Mouse (Mus musculus): Measurements from ENCODE around the gene Olfm4.

The Olfm4 gene

DNA sequence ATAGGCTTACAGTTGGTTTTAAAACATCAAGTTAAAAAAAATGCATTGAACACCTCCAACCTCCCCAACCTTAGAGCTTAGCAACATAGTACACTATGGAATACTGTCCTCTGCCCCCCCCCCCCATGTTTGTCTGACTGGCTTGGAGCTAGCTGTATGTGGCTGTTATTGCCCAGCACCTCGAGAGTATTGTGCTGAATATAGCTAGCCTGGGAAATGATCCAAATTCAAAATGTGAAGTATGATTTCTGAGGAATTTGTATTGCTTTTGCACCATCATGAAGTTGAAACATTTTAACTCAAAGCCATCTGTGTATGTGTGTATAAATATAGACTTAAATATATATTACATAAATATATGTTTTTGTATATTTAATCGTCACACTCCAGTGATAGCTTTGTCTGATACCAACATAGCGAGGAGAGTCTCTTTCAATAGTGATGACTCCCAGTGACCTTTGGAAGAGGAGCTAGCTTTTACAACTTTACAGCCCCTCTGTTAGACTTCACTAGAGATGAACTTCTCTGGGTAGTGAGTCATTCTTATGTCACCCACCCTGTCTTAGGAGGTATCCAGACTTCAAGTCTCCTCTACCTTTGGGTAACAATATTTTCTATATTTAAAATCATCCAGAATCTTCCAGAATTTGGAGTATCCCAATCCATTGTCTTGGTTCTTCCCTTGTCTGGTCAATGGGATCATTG is 45.6 kb downstream of the Olfm4 start:
- in situ Hi-C loops (cut with MboI, MseI), result no loop called here

DNA sequence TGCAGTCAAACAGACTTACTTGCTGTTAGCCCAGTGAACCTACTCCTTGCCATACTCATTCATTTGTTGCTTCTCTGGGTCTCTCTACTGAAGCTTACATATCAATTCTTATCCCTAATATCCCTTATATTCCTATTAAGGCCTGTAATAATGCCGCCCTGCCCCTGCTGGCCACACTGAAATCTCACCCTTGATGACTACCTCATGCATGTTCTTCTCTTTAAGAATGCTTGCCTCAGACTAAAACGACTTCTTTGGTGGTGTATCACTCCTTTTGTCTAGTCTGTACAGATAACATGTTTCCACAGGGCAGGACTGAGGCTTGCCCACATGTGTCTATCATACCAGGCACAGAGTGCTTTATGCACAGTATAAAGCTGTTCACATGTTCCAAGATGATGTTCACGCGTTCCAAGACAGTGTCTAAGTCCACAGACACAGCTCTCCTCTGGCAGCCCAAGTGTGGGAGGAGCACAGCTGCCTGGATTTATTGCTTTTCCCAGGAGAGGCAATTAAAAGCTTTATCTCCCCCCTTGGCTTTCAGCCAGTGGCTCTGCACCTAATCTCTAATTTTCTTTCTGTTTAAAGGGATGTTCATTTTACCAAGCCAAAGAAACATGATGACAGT is 55.9 kb downstream of the Olfm4 start:
- in situ Hi-C loops (cut with MboI, MseI), result no loop called here

DNA sequence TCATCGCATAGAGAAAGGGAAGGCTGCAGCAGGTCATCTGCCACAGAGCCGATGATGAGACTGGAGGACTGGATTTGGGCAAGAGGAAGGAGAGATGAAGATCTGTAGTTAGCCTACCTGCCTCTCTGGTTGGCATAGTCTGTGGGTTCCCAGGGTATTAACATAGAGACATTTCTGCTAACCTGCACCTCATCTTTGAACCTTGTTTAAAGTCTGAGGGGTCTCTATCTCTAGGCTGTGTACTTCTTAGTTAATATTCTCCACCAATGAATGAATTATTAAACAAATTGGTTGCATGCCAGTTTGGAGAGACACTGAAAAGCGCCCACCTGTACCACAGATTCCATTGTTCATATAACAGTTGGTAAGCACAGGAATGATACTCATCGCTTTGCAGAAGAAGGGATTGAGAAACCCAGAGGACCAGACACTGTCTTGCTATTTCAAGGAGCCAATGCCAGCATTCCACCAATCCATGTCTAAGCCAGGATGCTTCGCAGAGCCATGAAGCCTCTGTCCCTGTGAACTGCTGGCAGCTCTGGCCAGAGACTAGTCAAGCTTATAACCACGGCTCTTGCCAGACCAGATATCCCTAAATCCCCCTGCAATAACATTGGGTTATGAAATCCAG is 62.3 kb downstream of the Olfm4 start:
- in situ Hi-C loops (cut with MboI, MseI), result no loop called here

DNA sequence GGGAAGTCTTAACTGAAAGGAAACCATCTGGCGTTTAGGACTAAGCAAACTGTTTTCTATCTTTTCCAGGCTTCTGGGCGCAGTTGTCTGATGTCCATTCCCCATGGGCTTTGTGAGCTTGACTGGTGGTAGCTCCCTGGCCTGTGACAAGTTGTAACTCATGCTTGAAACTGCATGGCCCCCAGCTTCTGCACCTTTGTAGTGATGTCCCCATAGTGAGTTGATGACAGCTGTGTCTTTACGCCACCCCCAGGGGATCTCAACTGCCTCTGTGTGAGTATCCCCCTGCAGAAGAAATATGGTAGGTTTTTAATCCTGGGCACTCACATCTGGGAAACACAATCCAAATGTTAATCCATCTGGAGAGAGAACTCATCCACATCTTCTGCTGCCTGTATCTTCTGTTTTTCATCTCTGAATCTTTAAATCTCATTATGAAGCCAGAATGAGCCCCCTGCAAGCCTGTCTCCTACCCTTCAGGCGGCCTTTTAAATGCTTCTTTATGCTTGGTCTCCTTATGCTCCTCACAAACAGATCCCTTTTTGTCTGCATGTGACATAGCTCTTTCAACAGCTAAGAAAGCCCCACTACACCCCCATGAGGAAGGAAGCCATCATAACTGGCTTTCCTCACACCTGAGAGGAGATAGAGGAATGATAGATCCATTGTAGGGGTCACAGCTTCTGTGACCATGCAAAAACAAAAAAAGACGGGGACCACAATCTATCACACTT is 63.7 kb downstream of the Olfm4 start:
- in situ Hi-C loops (cut with MboI, MseI), result no loop called here

DNA sequence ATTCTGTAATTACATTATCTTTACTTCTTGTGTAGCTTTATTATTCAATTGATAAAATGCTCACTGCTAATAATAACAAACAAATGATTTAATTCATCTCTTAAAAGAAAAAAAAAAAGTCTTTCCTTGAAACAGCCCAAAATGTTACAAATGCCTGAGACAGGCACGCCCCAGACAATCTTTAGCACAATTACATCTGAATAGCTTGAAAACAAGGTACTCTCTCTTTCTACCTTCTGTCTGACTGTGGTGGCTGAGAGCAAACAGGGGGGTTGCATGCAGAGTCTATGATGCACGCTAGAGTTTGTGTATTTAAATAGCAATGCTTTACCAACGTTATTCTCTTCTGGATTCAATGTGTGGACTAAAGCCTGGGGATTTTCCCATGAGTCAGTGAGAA is 71.8 kb downstream of the Olfm4 start:
- in situ Hi-C loops (cut with MboI, MseI), result no loop called here

DNA sequence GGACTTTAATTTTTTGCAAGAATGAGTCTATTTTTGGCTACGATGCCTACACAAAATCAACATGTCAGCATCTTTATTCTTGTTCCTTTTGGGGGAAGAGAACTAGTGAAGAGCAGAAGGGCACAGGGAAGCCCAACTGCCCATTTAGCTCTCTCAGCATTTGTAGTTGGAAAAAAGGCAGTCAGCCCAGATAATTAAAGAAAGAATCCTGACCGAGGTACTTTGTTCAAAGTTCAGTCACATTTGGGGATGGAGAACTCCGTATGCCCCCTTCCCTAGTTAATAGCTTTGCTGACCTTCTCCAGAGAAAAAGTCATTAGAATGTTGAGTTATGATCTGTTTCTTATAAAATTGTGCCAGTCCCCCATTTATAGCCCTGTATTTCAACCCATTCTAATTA is 77.8 kb downstream of the Olfm4 start:
- in situ Hi-C loops (cut with MboI, MseI), result no loop called here

DNA sequence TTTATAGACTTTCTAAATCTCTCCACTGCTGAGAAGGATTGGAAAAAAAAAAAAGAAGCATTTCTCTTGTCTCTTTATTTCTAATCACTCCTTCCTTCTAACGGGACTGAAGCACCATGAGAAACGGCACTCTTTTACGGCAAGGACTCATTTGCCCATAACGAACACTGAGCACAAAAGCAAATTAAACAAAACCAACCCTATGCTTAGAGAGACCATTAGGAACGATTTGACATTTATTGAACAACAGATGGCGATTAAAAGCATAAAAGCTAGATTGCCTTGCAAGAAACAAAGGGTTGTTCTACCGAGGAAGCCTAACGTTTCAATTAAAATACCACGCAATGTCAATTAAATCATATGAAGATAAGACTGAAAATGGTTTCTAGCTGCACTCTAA is 79.0 kb downstream of the Olfm4 start:
- in situ Hi-C loops (cut with MboI, MseI), result no loop called here

DNA sequence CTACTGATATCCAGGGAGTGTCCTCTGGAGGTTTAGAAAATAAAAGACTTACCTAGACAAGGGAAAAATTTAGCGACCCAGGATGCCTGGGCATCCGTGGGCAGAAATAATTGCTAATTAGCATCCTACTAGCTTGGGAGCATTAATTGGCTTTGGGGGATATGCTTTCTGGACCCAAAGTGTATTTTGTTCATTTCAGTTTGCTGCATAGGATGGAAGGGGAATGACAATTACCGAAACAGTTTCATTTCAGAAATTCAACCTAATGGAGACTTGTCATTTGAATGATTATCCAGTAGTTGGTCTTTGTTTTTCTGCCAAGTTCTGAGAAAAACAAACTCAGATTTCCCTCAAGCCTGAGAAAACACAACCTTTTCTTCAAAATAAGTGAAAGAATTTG is 86.7 kb downstream of the Olfm4 start:
- in situ Hi-C loops (cut with MboI, MseI), result no loop called here

Measured in T-helper 17 cell (primary cell).